Mouse (Mus musculus) brain, embryonic 18.5 days (tissue): ENCODE data around the gene Krt1.

Experiments
- DNase-seq: peaks from one replicate; pipeline ENCODE4 v3.0.0-alpha.2; 2012; ENCODE audit warnings: low read depth, low spot score

The Krt1 gene

DNA sequence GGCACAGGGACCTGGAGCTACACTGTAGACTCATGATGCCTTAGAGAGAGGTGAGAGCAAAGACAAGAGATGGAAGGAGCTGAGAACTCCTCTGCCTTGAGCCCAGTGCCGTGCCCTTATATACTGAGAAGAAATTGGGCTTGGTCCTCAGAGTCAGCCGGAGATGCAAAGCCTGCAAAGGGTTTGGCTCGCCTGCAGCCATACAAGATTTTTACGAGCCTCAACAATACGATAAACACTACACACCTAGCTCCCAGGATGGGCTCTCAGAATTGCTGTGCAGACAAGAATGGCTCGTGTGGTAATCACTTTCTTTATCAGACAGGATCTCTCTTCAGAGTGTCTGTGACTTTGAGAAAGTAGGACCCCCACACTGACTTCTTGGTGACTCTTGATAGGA, at the start of gene Krt1:
Krt1 (minus strand) TSS at position 101 of the 400 bp plus-strand sequence.
- DNase-seq = no peak

DNA sequence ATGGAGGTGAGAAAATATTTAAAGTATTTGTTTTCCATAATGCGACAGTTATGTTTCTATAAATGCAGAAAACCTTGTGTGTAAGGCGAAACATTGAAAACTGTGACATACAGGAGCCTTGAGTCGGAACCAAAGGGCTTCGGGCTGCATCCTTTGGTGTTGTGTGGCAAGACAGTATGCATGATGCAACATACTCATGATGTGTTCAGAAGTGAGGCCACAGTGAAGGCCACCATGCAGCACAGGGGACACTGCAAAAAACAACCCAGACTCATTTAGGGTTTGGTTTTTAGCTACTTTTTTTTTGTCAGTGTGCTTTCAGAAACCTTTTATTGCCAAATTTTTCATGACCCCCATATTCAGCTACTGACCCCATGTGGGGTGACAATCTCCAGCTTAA, 44.6 kb upstream of the Krt1 start:
- DNase-seq = no peak

DNA sequence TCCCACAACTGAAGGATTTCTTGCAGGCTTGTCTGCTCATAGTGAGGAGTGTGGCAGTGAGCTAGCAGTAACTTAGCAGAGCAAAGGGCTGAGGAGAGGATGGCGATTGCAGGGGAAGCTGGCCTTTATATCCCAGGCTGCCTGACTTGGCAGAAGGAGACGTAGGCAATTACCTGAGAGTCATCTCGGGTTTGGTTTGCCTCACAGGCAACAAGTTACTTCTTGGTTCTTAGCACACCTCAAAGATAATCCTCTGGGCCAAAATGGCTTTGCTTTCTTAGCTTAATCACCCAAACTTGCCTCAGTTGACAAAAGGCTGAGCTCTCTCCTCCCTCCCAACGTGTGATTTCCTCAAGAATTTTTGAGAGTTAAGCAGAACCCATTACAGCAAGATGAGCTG, 42.2 kb upstream of the Krt1 start, which contains the start of gene Krt76:
Krt76 (minus strand) TSS at position 101 of the 400 bp plus-strand sequence.
- DNase-seq = no peak

DNA sequence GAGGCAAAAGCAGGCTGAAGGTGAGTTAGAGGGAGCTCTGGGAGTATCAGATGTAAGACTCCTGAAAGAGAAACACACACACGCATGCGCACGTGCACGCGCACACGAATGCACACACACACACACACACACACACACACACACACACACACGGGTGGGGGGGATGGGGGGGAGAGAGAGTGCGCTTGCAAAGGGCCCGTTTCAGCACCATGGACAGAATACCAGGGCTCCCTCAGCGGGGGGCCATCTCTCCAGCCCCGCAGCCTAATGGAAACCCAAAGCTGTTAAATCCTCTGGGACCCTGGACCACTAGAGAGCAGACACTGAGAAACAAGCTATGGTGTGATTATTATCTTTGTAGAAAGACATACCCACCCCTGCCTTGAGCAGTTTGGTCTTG, 29.2 kb upstream of the Krt1 start:
- DNase-seq = no peak

DNA sequence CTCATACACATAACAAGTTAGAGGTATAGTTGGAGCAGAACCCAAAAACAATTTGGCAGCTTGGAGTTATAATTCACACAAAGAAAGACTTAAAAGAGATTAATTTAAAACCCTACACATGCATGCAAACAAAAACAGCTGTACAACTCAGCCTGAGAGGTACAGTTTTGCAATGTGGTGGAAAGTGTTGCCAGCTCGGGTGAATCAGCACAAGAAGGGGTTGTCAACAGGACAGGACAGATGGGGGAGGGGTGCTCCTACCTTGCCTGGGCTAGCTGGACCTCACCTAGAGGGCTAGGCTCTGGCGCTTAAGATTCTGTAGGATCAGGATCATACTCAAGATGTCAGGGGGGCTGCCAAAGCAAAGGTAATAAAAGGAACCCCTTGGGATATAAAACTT, 27.4 kb upstream of the Krt1 start:
- DNase-seq = no peak

DNA sequence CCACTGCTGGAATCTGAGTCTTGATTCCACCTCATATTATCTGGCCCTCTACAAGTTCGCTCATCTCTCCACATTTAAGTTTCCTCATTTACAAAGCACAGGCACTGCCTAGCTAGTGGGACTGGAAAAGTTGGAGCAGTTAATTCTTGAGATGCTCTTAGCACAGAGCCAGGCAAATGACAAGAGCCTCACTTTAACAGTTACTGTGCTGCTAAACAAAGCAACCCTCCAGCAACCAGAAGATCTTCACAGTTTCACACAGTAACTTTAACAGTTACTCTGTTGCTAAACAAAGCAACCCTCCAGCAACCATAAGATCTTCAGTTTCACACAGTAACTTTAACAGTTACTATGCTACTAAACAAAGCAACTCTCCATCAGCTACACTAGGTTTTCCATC, 23.8 kb upstream of the Krt1 start:
- no peak for DNase-seq

DNA sequence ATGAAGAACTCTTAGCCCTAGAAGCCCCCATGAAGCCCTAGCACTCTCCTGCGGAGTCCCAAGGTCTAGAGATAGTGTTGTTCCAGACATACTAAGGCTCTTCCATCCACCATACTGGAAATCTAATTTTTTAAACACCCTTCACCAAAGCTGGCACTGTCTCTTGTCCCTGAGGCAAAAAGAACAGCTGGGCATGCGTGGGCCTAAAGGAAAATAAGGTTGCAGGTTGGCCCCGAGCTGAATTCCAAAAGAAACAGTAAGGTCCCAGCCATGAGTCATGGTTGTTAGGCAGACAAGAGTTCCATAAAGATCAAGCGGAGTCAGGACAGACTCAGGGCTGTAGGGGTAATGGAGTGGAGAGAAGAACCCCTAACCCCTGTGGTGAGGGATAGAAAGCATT, 22.6 kb upstream of the Krt1 start:
- no peak for DNase-seq

DNA sequence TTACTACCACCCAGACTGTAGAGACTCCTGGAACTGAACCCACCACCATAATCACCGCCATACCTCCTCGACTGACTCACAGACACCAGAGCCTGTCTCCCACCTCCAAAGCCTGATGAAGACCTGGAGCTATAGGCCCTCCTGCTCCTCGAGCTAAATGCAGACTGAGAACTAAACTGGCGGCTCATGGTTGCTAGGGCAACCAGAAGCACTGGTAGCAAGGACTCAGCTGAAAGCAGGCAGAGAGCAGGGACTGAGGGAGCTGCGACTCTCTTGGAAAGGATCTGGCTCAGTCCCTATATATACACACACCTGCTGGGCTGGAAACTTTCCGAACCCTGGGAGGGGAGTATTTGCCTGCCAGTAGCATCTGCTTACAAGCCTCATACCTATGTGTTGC, 18.8 kb upstream of the Krt1 start, which contains the start of gene Krt77:
Krt77 (minus strand) TSS at position 275 of the 400 bp plus-strand sequence.
- DNase-seq = peak; percentile 59

DNA sequence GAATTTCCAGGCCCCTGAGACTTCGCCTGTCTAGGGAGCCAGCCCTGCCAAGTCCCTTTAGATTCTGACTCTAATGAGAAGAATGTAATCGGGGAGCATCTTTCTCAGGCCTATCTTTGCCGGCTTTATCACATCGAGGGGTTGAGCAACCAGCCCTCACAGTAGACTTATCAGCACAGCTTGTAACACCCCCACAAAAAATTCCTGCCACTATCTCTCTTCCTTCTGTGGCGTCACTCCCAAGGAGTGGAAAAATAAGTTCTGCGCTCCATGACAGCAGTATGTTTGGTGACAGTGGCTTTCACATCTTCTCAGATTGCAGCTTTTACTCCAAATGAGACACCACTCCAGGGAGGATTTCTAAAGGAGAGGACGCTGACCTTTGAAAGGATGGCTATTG, 16.2 kb upstream of the Krt1 start:
- DNase-seq = no peak

DNA sequence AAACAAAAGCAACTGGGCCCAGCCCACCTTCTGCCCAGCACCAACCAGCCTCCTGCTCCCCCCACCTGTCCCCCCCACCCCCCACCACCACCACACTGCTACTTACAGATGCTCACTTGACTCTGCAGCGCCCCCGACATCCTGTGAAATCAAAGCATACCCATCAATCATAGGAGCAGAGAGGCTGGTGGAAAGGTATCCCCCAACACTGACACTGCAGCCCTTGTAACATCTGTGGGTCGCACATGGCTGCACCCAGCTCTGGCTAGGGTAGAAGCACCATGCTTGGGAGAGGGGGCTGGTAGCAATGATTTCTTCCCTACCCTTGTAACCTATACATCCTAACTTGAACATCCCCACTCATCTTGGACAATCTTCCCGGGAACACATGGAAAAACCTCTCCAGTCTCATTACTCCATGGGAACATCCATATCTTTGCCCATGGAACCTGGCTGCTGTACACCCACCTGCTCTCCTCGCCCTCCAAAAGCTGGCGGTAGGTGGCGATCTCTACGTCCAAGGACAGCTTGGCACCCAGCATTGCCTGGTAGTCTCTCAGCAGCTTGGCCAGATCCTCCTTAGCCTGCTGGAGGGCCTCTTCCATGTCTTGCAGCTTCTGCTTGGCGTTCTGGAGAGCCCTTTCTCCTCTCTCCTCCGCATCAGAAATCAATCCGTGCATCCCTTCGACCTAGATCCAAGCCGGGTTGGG, 10.0 kb upstream of the Krt1 start:
- DNase-seq = no peak

DNA sequence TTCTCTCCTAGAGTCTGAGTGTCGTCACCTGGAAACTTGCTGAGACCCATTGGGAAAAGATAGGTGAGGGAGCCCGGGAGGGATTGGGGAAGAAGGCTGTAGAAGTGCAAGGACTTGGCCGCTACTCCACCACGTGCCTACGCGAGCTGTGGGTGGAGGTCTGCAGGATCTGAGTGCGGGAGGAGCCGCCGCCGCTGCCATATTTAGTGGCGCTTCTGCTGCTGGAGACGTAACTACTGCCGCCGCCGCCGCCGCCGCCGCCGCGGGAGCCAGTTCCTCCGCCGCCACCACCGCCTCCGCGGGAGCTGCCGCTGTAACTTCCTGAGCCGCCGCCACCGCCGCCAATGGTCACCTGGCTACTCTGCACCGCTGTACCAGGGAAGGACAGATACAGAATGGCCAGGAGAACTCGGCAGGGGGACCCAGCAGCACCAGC, 9.2 kb upstream of the Krt1 start:
- no peak for DNase-seq

DNA sequence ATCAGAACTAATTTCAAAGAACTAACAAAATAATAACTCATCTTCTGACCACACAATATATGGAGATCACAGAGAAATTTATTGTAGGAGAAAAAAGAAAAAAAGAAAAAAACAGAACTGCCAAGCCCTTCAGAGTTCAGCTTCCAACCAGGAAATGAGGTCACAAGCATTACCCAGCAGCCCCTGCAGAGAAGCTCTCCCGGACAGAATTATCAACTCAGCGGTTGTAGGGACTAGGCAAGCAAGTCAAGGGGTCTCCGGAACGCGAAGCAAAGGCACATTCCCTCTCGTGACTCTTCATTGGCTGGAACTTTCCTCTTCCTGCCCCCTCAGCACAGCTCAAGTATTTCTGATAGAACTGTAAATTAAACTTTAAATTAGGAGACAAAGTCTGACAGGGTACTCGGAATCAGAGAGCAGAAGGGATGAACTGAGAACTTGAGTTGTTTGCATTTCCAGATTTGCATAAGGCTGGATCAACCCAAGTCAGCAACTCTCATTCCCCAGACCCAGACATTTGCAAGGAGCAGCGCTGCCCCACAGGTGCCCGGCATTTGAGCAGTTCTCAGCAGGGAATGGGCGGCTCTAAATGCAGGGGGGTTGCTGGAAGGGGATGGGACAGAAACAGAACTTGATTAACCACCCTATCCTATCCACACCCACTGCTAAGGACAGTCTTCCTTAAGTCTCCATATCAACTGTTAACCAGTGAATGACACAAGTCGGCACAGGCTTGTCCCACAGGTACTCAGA, 8.3 kb upstream of the Krt1 start:
- DNase-seq = no peak

DNA sequence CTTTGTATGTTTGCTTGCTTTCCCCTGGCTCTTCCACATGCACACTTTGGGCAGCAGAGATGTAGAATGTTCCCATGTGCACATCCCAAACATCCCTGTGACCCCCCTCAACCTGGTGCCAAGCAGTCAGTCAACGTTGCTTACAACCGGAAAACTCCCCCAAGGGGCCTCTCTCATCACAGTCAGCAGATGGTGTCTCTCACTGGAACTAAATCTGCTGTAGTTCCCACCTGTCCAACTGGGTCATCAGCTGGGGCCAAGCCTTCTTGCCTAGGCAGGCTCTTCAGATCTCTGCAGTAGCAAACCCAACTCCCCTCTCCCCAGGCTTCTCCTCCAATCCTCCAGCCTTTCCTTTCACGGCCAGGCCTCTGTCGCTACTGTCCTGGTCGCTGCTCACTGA, 6.1 kb upstream of the Krt1 start:
- no peak for DNase-seq

DNA sequence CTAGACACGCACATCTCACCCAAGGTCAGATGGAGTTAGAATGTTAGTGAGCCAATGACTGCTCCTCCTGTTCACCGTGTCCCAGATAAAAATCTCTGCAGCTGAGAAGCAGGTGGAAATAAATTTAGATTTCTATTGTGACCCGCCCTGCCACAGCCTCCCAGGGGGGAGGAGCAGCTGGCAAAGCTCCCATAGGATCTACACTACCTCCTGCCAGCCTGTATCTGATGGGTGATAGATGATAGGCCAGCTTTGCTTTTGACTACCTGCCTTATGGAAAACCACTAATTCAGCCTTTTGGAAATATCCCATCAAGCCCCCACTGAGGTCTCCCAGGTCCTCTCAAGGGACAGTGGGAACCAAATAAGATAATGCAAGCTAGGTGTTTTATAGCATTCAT, 5.1 kb upstream of the Krt1 start:
- DNase-seq = no peak

DNA sequence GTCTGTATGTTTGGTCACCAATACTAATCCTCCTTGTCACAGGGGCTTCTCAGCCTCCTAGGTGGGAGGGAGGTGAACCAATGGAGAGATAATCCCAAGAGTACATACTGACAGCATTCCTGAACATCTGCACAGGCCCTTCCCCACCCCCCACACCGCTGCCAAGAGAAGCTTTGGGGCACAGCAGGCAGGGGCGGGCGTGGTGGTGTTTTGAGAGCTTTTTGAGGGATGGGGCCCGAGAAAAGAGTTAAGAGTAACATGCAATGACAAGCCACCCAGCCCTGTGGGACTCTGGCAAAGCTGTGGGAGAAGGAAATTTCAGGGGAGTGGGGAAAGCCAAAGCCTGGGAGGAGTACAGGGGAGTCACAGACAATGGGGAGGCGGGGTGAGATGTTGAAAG, 3.7 kb upstream of the Krt1 start:
- no peak for DNase-seq

DNA sequence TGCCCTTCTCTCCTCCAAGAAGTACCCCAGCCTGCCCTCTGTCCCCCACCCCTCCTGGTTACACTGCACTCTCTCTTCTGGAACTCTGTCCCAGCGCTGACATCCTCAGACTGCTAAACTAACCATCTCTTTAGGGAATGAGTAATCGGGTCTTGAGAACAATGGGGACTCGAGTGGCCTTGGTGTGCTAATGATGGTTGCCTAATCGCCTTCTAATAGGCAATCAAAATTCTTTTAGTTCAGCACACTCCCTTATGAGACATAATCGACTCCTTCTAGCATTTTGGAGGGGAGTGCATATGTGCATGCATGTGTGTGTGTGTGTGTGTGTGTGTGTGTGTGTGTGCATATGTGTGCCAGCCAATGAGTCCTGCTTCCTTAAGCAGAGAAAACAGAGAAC, 2.0 kb upstream of the Krt1 start:
- no peak for DNase-seq

DNA sequence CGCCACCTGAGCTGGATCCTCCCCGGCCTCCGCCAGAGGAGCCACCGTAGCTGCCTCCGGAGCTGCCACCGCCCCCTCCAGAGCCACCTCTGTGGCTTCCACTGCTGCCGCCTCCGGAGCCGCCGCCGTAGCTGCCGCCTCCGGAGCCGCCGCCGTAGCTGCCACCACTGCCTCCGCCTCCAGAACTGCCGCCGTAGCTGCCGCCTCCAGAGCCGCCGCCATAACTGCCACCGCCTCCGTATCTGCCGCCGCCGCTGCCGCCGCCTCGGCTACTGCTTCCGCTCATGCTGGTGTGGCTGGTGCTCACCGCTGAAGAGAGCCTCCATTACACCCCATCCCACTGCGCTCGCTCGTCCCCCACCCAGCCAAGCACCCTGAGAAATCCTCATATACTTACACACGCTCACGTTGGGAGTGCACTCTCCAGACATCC, 4.6 kb downstream of the Krt1 start:
- DNase-seq = no peak

DNA sequence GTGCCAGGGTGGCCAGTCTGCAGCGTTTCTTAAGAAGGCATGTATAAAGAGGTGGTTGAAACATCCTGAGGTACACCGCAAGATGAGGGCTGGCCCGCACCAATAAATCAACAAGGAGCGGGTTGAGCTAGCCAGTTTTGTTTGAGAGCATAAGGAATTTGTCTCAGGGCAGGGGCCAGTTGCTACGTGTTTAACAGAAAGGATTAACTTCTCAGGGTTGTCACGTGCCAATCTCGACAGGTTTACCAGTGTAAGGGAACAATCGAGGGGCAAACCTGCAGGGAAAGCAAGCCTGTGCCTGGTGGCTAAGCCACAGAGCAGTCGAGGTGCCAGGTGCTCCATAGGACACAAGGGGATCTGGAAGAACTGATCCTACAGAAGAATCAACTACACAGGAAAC, 7.4 kb downstream of the Krt1 start:
- no peak for DNase-seq

DNA sequence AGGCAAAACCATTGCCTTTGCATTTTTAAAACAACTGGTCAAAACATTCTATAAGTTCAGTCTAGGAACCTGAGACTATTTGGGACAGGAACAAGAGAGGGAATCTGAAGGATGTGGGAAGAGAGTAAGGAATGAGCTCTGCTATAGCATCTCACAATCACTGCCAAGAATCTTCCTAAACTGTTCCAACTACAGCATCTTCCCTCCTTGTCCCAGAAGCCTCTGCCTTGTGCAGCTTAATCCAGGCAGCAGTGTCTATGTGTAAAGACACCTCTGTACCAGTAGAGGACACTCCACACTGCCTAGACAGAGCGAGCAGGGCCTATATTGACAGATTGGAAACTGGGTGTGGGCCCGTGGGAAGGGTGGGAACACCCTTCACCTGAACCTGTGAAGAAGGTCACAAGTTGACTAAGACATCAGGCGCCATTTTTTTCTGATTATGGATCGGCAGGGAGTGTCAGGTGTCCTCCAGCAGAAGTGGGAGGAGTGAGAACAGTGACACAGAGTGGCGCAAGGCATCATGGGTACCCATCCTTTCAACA, 15.7 kb downstream of the Krt1 start:
- no peak for DNase-seq

DNA sequence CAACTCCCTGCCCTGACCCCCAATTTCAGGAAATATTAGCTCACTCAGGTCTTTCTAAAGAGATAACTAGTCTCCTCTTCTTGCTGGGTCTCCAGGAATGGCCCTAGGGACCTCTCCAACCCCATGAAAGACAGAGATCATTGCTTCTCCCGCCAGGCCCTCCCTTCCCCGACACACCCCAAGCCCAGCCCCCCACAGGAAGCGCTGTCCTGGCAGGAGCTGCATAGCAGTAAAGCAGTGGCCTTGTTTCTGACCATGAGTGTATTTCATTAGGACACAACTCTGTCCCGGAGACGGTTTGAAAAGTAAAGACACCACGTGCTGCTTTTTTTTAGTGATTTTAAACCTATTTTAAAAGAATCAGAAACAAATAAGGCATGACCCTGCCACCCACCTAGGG, 17.5 kb downstream of the Krt1 start:
- no peak for DNase-seq

DNA sequence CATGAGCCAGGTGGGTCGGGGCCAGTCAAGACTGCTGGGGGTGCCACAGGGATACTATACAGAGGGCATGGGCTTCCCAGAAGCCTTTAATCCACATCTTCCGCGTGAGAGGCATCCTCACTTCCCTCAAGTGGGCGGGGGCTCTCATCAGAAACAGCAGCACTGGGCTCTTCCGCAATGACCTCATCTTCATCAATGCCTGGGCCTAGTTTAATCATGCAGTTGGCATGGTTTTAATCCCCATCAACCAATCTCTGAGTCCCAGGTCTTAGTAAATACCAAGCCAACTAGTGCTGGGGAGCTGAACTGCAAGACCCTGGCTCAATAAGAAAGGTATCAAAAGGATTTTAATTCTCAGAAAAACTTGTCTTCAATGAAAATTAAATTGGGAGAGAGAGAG, 21.2 kb downstream of the Krt1 start:
- DNase-seq = no peak

DNA sequence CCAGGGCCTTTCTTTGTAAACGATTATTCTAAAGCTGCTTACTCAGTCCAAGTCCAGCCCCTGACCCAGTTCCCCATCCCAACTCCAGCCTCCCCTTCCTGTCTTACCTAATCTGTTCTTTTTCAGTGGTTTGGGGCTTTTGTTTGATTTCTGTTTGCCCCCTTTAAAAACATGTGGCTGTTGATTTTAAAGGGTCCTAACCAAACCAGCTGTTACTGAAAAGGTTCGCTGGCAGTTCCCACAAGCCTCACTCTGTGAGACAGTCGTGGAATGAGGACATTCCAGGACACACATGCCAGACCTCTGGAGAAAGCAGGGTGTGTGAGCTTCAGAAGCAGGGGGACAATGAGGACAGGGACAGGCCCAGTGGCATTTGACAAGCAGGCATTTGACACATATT, 28.8 kb downstream of the Krt1 start:
- no peak for DNase-seq

DNA sequence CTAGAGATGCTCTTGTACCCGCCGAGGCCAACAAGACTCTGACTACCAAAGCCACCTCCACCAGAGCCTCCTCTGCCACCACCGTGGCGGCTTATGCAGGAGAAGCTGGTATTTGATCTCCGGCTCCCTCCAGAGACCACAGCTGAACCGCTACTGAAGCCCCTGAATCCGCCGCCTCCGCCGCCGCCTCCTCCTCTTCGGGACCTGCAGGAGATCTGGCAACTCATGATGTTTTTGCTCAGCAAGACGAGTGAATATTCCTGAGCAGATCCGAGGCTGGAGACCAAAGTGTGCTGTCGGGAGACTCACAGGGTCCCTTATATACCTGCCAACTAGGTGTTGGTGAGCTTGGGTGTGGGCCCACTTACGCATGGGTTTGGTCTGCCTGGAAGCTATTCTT, 32.7 kb downstream of the Krt1 start, which contains the start of gene Krt2:
Krt2 (minus strand) TSS at position 295 of the 400 bp plus-strand sequence.
- no peak for DNase-seq
